Mouse (Mus musculus): ENCODE data around the gene Zfp628. TPM values are rescaled to one million over a fixed set of nuclear protein-coding genes. Genes with fewer than 3 reads are reported as not detected.

The Zfp628 gene
- total and polyA plus RNA-seq, 2 experiments = 0.55 to 8.3 TPM

- Histone ChIP-seq H3K27ac (replicated peaks; ENCODE audit: insufficient read depth, low read depth, low read length) (no peak overlapping the region), H3K4me1 (ENCODE audit: control insufficient read depth, insufficient read depth, low read length) (peaks cover 2% of the 10 kb centered on the region; the same call in 1 of the 2 replicates), H3K9ac (ENCODE audit: low read depth, low read length) (no peak overlapping the region), H3K27me3 (ENCODE audit: control insufficient read depth, insufficient read depth, low read length) (no peaks in the 10 kb centered on the region), H3K36me3 (ENCODE audit: control insufficient read depth, insufficient read depth, low read length) (no peaks in the 10 kb centered on the region), H3K4me3 (ENCODE audit: insufficient read depth, low read depth, low read length) (no peak overlapping the region), H3K79me2 (ENCODE audit: control insufficient read depth, insufficient read depth, low read length) (no peaks in the 10 kb centered on the region)
- 85% methylated on average over 5 of the region's 5 CpGs for WGBS
- no peak for TF ChIP-seq CTCF (IDR thresholded peaks at IDR 0.05; ENCODE audit: low read depth, low read length)
- TF ChIP-seq POLR2A (IDR thresholded peaks at IDR 0.05; ENCODE audit: extremely low read depth, insufficient read depth, low read length) = no peak
- DNase-seq (ENCODE audit: extremely low read depth, low read depth, low spot score) = no peak
Measured at GRCm38 (mm10) chr7:4964988-4965387, 50.0 kb downstream of the Zfp628 start.

GRCm38 (mm10) chr7:4971068-4971467 lies 56.1 kb downstream of the Zfp628 start, which contains the start of gene Sbk3:
Gene Sbk3, minus strand, starts transcription at chr7:4971168.
- no peak for DNase-seq (ENCODE audit: extremely low read depth, low read depth, low spot score)
- no peak within 1 kb of the TSS for H3K4me3 ChIP-seq (ENCODE audit: insufficient read depth, low read depth, low read length)

More at GRCm38 (mm10) chr7:4971068-4971467, 56.1 kb downstream of the Zfp628 start, which contains the start of gene Sbk3:
- Histone ChIP-seq H3K9ac (ENCODE audit: low read depth, low read length) (no peak within 1 kb of the TSS), H3K36me3 (ENCODE audit: control insufficient read depth, insufficient read depth, low read length) (no peaks in the 10 kb centered on the region), H3K4me1 (ENCODE audit: control insufficient read depth, insufficient read depth, low read length) (no peaks in the 10 kb centered on the region), H3K27me3 (ENCODE audit: control insufficient read depth, insufficient read depth, low read length) (no peaks in the 10 kb centered on the region), H3K27ac (replicated peaks; ENCODE audit: insufficient read depth, low read depth, low read length) (no peak within 1 kb of the TSS), H3K79me2 (ENCODE audit: control insufficient read depth, insufficient read depth, low read length) (no peaks in the 10 kb centered on the region)
- 47% methylated on average over 6 of the region's 6 CpGs for WGBS
- TF ChIP-seq CTCF (IDR thresholded peaks at IDR 0.05; ENCODE audit: low read depth, low read length) (no peak), POLR2A (IDR thresholded peaks at IDR 0.05; ENCODE audit: extremely low read depth, insufficient read depth, low read length) (no peak)

Other genes starting within 250 kb of the Zfp628 start
Only the 30 nearest of the 33 such genes appear.
- 0.07 and 0.28 TPM in 2 replicates for gene Tmem150b, start 190.0 kb upstream of the Zfp628 start, total RNA-seq (2014; rRNA removed)
- gene Tmem150b, start 190.0 kb upstream of the Zfp628 start, polyA plus RNA-seq (2012; rRNA removed) = 0.19 and 0.44 TPM in 2 replicates
- 7.8 and 9.5 TPM in 2 replicates for gene Kmt5c, start 175.1 kb upstream of the Zfp628 start, total RNA-seq (2014; rRNA removed)
- 23.5 and 35.1 TPM in 2 replicates for gene Kmt5c, start 175.1 kb upstream of the Zfp628 start, polyA plus RNA-seq (2012; rRNA removed)
- gene Cox6b2, start 162.1 kb upstream of the Zfp628 start, total RNA-seq (2014; rRNA removed) = not detected in 2 replicates
- 0.67 and 1.3 TPM in 2 replicates for gene Cox6b2, start 162.1 kb upstream of the Zfp628 start, polyA plus RNA-seq (2012; rRNA removed)
- not detected in 2 replicates for gene Fam71e2, start 143.9 kb upstream of the Zfp628 start, total RNA-seq (2014; rRNA removed)
- gene Fam71e2, start 143.9 kb upstream of the Zfp628 start, polyA plus RNA-seq (2012; rRNA removed) = not detected in 2 replicates
- gene Il11, start 132.4 kb upstream of the Zfp628 start, total RNA-seq (2014; rRNA removed) = not detected in 2 replicates
- 0.09 TPM in 1 of 2 replicates, not detected in the other for gene Il11, start 132.4 kb upstream of the Zfp628 start, polyA plus RNA-seq (2012; rRNA removed)
- gene Tmem190, start 132.3 kb upstream of the Zfp628 start, total RNA-seq (2014; rRNA removed) = not detected in 2 replicates
- not detected in 2 replicates for gene Tmem190, start 132.3 kb upstream of the Zfp628 start, polyA plus RNA-seq (2012; rRNA removed)
- gene Tmem238, start 125.6 kb upstream of the Zfp628 start, total RNA-seq (2014; rRNA removed) = 16.4 and 17.3 TPM in 2 replicates
- gene Tmem238, start 125.6 kb upstream of the Zfp628 start, polyA plus RNA-seq (2012; rRNA removed) = 73.2 and 92.1 TPM in 2 replicates
- gene Rpl28, start 122.3 kb upstream of the Zfp628 start, total RNA-seq (2014; rRNA removed) = 58.4 and 69.2 TPM in 2 replicates
- 211 and 226 TPM in 2 replicates for gene Rpl28, start 122.3 kb upstream of the Zfp628 start, polyA plus RNA-seq (2012; rRNA removed)
- gene Ube2s, start 102.6 kb upstream of the Zfp628 start, total RNA-seq (2014; rRNA removed) = 22.4 and 24.2 TPM in 2 replicates
- 45.9 and 74.3 TPM in 2 replicates for gene Ube2s, start 102.6 kb upstream of the Zfp628 start, polyA plus RNA-seq (2012; rRNA removed)
- gene Shisa7, start 70.5 kb upstream of the Zfp628 start, total RNA-seq (2014; rRNA removed) = under 0.01 TPM in 1 of 2 replicates, not detected in the other
- gene Shisa7, start 70.5 kb upstream of the Zfp628 start, polyA plus RNA-seq (2012; rRNA removed) = 0.02 and 0.12 TPM in 2 replicates
- 23.6 and 40.2 TPM in 2 replicates for gene Isoc2b, start 45.0 kb upstream of the Zfp628 start, total RNA-seq (2014; rRNA removed)
- 24.0 and 34.6 TPM in 2 replicates for gene Isoc2b, start 45.0 kb upstream of the Zfp628 start, polyA plus RNA-seq (2012; rRNA removed)
- gene Isoc2a, start 38.1 kb upstream of the Zfp628 start, total RNA-seq (2014; rRNA removed) = 54.3 and 63.5 TPM in 2 replicates
- gene Isoc2a, start 38.1 kb upstream of the Zfp628 start, polyA plus RNA-seq (2012; rRNA removed) = 103 and 110 TPM in 2 replicates
- not detected in 2 replicates for gene Gm36210, start 8.7 kb upstream of the Zfp628 start, total RNA-seq (2014; rRNA removed)
- 0.13 TPM in 1 of 2 replicates, not detected in the other for gene Gm36210, start 8.7 kb upstream of the Zfp628 start, polyA plus RNA-seq (2012; rRNA removed)
- 0.20 and 0.28 TPM in 2 replicates for gene Nat14, start 6.8 kb downstream of the Zfp628 start, total RNA-seq (2014; rRNA removed)
- gene Nat14, start 6.8 kb downstream of the Zfp628 start, polyA plus RNA-seq (2012; rRNA removed) = 0.66 and 0.75 TPM in 2 replicates
- 0.07 and 0.18 TPM in 2 replicates for gene Ssc5d, start 10.6 kb downstream of the Zfp628 start, total RNA-seq (2014; rRNA removed)
- gene Ssc5d, start 10.6 kb downstream of the Zfp628 start, polyA plus RNA-seq (2012; rRNA removed) = 0.14 and 0.26 TPM in 2 replicates
- not detected in 2 replicates for gene Sbk2, start 49.2 kb downstream of the Zfp628 start, total RNA-seq (2014; rRNA removed)
- gene Sbk2, start 49.2 kb downstream of the Zfp628 start, polyA plus RNA-seq (2012; rRNA removed) = 0.12 TPM in 1 of 2 replicates, not detected in the other
- not detected in 2 replicates for gene Sbk3, start 56.0 kb downstream of the Zfp628 start, total RNA-seq (2014; rRNA removed)
- not detected in 2 replicates for gene Sbk3, start 56.0 kb downstream of the Zfp628 start, polyA plus RNA-seq (2012; rRNA removed)
- gene Zfp579, start 80.9 kb downstream of the Zfp628 start, total RNA-seq (2014; rRNA removed) = 1.2 TPM in 2 replicates
- 10.8 and 13.0 TPM in 2 replicates for gene Zfp579, start 80.9 kb downstream of the Zfp628 start, polyA plus RNA-seq (2012; rRNA removed)
- gene Zfp524, start 99.2 kb downstream of the Zfp628 start, total RNA-seq (2014; rRNA removed) = 6.7 and 10.7 TPM in 2 replicates
- gene Zfp524, start 99.2 kb downstream of the Zfp628 start, polyA plus RNA-seq (2012; rRNA removed) = 38.3 and 41.1 TPM in 2 replicates
- 6.2 and 6.8 TPM in 2 replicates for gene Fiz1, start 99.5 kb downstream of the Zfp628 start, total RNA-seq (2014; rRNA removed)
- gene Fiz1, start 99.5 kb downstream of the Zfp628 start, polyA plus RNA-seq (2012; rRNA removed) = 18.0 and 19.3 TPM in 2 replicates
- gene Gm44973, start 100.3 kb downstream of the Zfp628 start, total RNA-seq (2014; rRNA removed) = 0.55 and 1.1 TPM in 2 replicates
- not detected in 2 replicates for gene Gm44973, start 100.3 kb downstream of the Zfp628 start, polyA plus RNA-seq (2012; rRNA removed)
- 4.1 and 4.3 TPM in 2 replicates for gene Zfp865, start 105.2 kb downstream of the Zfp628 start, total RNA-seq (2014; rRNA removed)
- 11.2 and 14.6 TPM in 2 replicates for gene Zfp865, start 105.2 kb downstream of the Zfp628 start, polyA plus RNA-seq (2012; rRNA removed)
- gene Ccdc106, start 105.3 kb downstream of the Zfp628 start, total RNA-seq (2014; rRNA removed) = 0.20 and 0.28 TPM in 2 replicates
- gene Ccdc106, start 105.3 kb downstream of the Zfp628 start, polyA plus RNA-seq (2012; rRNA removed) = 0.30 and 0.35 TPM in 2 replicates
- gene 4632433K11Rik, start 118.9 kb downstream of the Zfp628 start, total RNA-seq (2014; rRNA removed) = 0.28 TPM in 1 of 2 replicates, not detected in the other
- gene 4632433K11Rik, start 118.9 kb downstream of the Zfp628 start, polyA plus RNA-seq (2012; rRNA removed) = not detected in 2 replicates
- gene Zfp784, start 123.2 kb downstream of the Zfp628 start, total RNA-seq (2014; rRNA removed) = 2.4 and 2.8 TPM in 2 replicates
- gene Zfp784, start 123.2 kb downstream of the Zfp628 start, polyA plus RNA-seq (2012; rRNA removed) = 2.7 and 2.9 TPM in 2 replicates
- gene Zfp580, start 136.3 kb downstream of the Zfp628 start, total RNA-seq (2014; rRNA removed) = 0.18 and 0.20 TPM in 2 replicates
- 1.9 and 2.2 TPM in 2 replicates for gene Zfp580, start 136.3 kb downstream of the Zfp628 start, polyA plus RNA-seq (2012; rRNA removed)
- 30.4 and 35.2 TPM in 2 replicates for gene U2af2, start 146.9 kb downstream of the Zfp628 start, total RNA-seq (2014; rRNA removed)
- 70.6 and 90.4 TPM in 2 replicates for gene U2af2, start 146.9 kb downstream of the Zfp628 start, polyA plus RNA-seq (2012; rRNA removed)
- gene Epn1, start 165.0 kb downstream of the Zfp628 start, total RNA-seq (2014; rRNA removed) = 54.2 and 81.8 TPM in 2 replicates
- 203 and 212 TPM in 2 replicates for gene Epn1, start 165.0 kb downstream of the Zfp628 start, polyA plus RNA-seq (2012; rRNA removed)
- not detected in 2 replicates for gene Rfpl4, start 201.7 kb downstream of the Zfp628 start, total RNA-seq (2014; rRNA removed)
- not detected in 2 replicates for gene Rfpl4, start 201.7 kb downstream of the Zfp628 start, polyA plus RNA-seq (2012; rRNA removed)
- gene Rasl2-9, start 210.7 kb downstream of the Zfp628 start, total RNA-seq (2014; rRNA removed) = 1.7 and 2.7 TPM in 2 replicates
- gene Rasl2-9, start 210.7 kb downstream of the Zfp628 start, polyA plus RNA-seq (2012; rRNA removed) = 0.45 TPM in 2 replicates